Comparison of ENCODE assay signal across 8 mouse cellular contexts in genomic region chr5:124536776-124537175, GRCm38 (mm10). TPM values are rescaled to one million over a fixed set of nuclear protein-coding genes. Genes with fewer than 3 reads are reported as not detected.
DNase-seq lines count a peak whose midpoint lies in the region; ATAC-seq lines count a peak whose summit lies in the region.

No protein-coding gene starts in this region.

- H3K4me2 ChIP-seq in hindbrain, embryonic 15.5 days: peak overlapping the region; percentile 39
- peak overlapping the region; percentile 28 for H3K4me2 ChIP-seq in midbrain, embryonic 15.5 days

- H3K9ac ChIP-seq in hindbrain, embryonic 15.5 days: no peak overlapping the region; the same call in 1 of the 2 replicates
- no peak overlapping the region for H3K9ac ChIP-seq in midbrain, embryonic 15.5 days

- no peak overlapping the region for H3K27ac ChIP-seq in hindbrain, embryonic 15.5 days (replicated peaks)
- no peak overlapping the region for H3K27ac ChIP-seq in midbrain, embryonic 15.5 days

- 0 out of 2 replicates have a peak overlapping the region, but pooled peaks have one; percentile 0 for H3K4me3 ChIP-seq in hindbrain, embryonic 15.5 days
- no peak overlapping the region for H3K4me3 ChIP-seq in midbrain, embryonic 15.5 days

- no peaks in the 10 kb centered on the region for H3K27me3 ChIP-seq in hindbrain, embryonic 15.5 days
- no peaks in the 10 kb centered on the region for H3K27me3 ChIP-seq in midbrain, embryonic 15.5 days (replicated peaks)

- H3K4me1 ChIP-seq in hindbrain, embryonic 15.5 days (replicated peaks): peaks cover 13% of the 10 kb centered on the region
- peaks cover 7% of the 10 kb centered on the region for H3K4me1 ChIP-seq in midbrain, embryonic 15.5 days

- H3K36me3 ChIP-seq in hindbrain, embryonic 15.5 days: no peaks in the 10 kb centered on the region
- H3K36me3 ChIP-seq in midbrain, embryonic 15.5 days (replicated peaks): no peaks in the 10 kb centered on the region

- no peak for ATAC-seq in cerebellum, adult (ENCODE audit: insufficient number of reproducible peaks, low FRiP score, low TSS enrichment)
- ATAC-seq in hindbrain, embryonic 15.5 days (ENCODE audit: low FRiP score, low read depth): no peak
- no peak for ATAC-seq in midbrain, embryonic 15.5 days (replicated peaks)

- DNase-seq in cerebellum, adult 11-12 months: peak; percentile 44
- DNase-seq in adrenal gland, postnatal 10 days: peak; percentile 72
- DNase-seq in gastrocnemius, postnatal 10 days: peak; percentile 37
- DNase-seq in liver: peak; percentile 37
- no peak for DNase-seq in c-Kit-positive CD71-positive TER-119-positive erythroid progenitor cells, embryonic 14.5 days (ENCODE audit: low spot score)

- 12% methylated on average over 15 of the region's 17 CpGs for WGBS in hindbrain, embryonic 15.5 days
- 7% methylated on average over 17 of the region's 17 CpGs for WGBS in midbrain, embryonic 15.5 days

- H3K9me3 ChIP-seq in hindbrain, embryonic 15.5 days: no peaks in the 10 kb centered on the region
- H3K9me3 ChIP-seq in midbrain, embryonic 15.5 days: no peaks in the 10 kb centered on the region

RNA-seq across cellular contexts. Expression of gene Tmed2, which starts 3.7 kb away (rescaled TPM):
- total RNA-seq in adrenal gland, postnatal 10 days (2021): 100 to 1,000 TPM; 212 to 221 TPM
- 100 to 1,000 TPM; 158 to 163 TPM for total RNA-seq in gastrocnemius, postnatal 10 days (2021)
- 335 and 341 TPM in 2 replicates for polyA plus RNA-seq in hindbrain, embryonic 15.5 days (2015; fragmentation: Nextera tagmentation; extraction: Ambion mirVana)
- 321 and 332 TPM in 2 replicates for polyA plus RNA-seq in midbrain, embryonic 15.5 days (2015; fragmentation: Nextera tagmentation; extraction: Ambion mirVana)

RNA-seq across cellular contexts. Expression of gene Rilpl1, which starts 5.6 kb away (rescaled TPM):
- 10 to 100 TPM; 18.2 to 23.4 TPM for total RNA-seq in adrenal gland, postnatal 10 days (2021)
- 10 to 100 TPM; 48.9 to 49.3 TPM for total RNA-seq in gastrocnemius, postnatal 10 days (2021)
- 14.7 and 15.6 TPM in 2 replicates for polyA plus RNA-seq in hindbrain, embryonic 15.5 days (2015; fragmentation: Nextera tagmentation; extraction: Ambion mirVana)
- 11.8 and 14.3 TPM in 2 replicates for polyA plus RNA-seq in midbrain, embryonic 15.5 days (2015; fragmentation: Nextera tagmentation; extraction: Ambion mirVana)

RNA-seq across cellular contexts. Expression of gene Ddx55, which starts 15.9 kb away (rescaled TPM):
- 10 to 100 TPM; 10.7 to 14.2 TPM for total RNA-seq in adrenal gland, postnatal 10 days (2021)
- total RNA-seq in gastrocnemius, postnatal 10 days (2021): 1 to 10 TPM; 4.9 to 6.0 TPM
- polyA plus RNA-seq in hindbrain, embryonic 15.5 days (2015; fragmentation: Nextera tagmentation; extraction: Ambion mirVana): 24.8 and 25.1 TPM in 2 replicates
- polyA plus RNA-seq in midbrain, embryonic 15.5 days (2015; fragmentation: Nextera tagmentation; extraction: Ambion mirVana): 26.7 and 30.5 TPM in 2 replicates

RNA-seq across cellular contexts. Expression of gene Eif2b1, which starts 42.2 kb away (rescaled TPM):
- total RNA-seq in adrenal gland, postnatal 10 days (2021): 10 to 100 TPM; 42.0 to 49.9 TPM
- total RNA-seq in gastrocnemius, postnatal 10 days (2021): 10 to 100 TPM; 42.1 to 48.8 TPM
- 60.0 and 63.0 TPM in 2 replicates for polyA plus RNA-seq in hindbrain, embryonic 15.5 days (2015; fragmentation: Nextera tagmentation; extraction: Ambion mirVana)
- 62.6 and 63.4 TPM in 2 replicates for polyA plus RNA-seq in midbrain, embryonic 15.5 days (2015; fragmentation: Nextera tagmentation; extraction: Ambion mirVana)

RNA-seq across cellular contexts. Expression of gene Gtf2h3, which starts 42.2 kb away (rescaled TPM):
- 10 to 100 TPM; 35.3 to 36.8 TPM for total RNA-seq in adrenal gland, postnatal 10 days (2021)
- total RNA-seq in gastrocnemius, postnatal 10 days (2021): 10 to 100 TPM; 17.6 to 18.2 TPM
- polyA plus RNA-seq in hindbrain, embryonic 15.5 days (2015; fragmentation: Nextera tagmentation; extraction: Ambion mirVana): 43.8 and 45.3 TPM in 2 replicates
- polyA plus RNA-seq in midbrain, embryonic 15.5 days (2015; fragmentation: Nextera tagmentation; extraction: Ambion mirVana): 45.1 and 48.1 TPM in 2 replicates
